Mouse (Mus musculus): Measurements from ENCODE around the gene Tbccd1. TPM values are rescaled to one million over a fixed set of nuclear protein-coding genes. Genes with fewer than 3 reads are reported as not detected.
A peak's percentile ranks its signal among the peaks of the same experiment; 100 is the strongest.

Gene Tbccd1
- polyA plus RNA-seq, 1 experiment, result 13.9 TPM

GRCm38 (mm10) chr16:22876218-22877043 lies 19.0 kb upstream of the Tbccd1 start:
- no peak for DNase-seq (ENCODE audit: low read depth, low spot score)
- 42% methylated on average over 9 of the region's 9 CpGs for WGBS

GRCm38 (mm10) chr16:22873369-22873768 lies 15.9 kb upstream of the Tbccd1 start:
- 79% methylated on average over 4 of the region's 4 CpGs for WGBS

GRCm38 (mm10) chr16:22872397-22872796 lies 14.9 kb upstream of the Tbccd1 start:
- no peak for DNase-seq (ENCODE audit: low read depth, low spot score)

More at GRCm38 (mm10) chr16:22873369-22873768, 15.9 kb upstream of the Tbccd1 start:
- no peak for DNase-seq (ENCODE audit: low read depth, low spot score)

GRCm38 (mm10) chr16:22856773-22857172 lies 696 bp downstream of the Tbccd1 start:
- no peak for DNase-seq (ENCODE audit: low read depth, low spot score)
- 5% methylated on average over 9 of the region's 9 CpGs for WGBS

More at GRCm38 (mm10) chr16:22872397-22872796, 14.9 kb upstream of the Tbccd1 start:
- 93% methylated on average over 8 of the region's 8 CpGs for WGBS

DNA sequence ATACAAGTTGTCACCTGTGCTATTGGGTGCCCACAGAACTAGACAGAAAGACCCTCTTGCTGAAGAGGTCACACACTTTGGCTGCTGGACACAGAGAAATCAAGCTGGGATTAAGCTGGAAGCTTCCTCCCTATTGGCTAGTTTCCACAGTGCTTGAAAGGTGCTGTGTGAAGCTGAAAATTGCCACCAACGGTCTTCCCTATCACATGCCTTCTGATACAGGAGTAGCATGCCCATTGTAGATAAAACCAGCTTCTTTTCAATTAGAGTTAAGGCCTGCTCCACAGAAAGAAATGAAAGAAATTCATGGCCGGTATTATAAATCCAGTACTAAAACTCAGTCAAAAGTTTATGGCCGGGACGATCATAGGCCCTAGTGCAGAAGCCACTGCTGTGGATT lies 4.8 kb downstream of the Tbccd1 start:
- no peak for DNase-seq (ENCODE audit: low read depth, low spot score)
- WGBS, result 35% methylated on average over 4 of the region's 4 CpGs

GRCm38 (mm10) chr16:22848331-22848730 lies 9.1 kb downstream of the Tbccd1 start:
- no peak for DNase-seq (ENCODE audit: low read depth, low spot score)
- WGBS, result 88% methylated on average over 1 of the region's 1 CpGs

GRCm38 (mm10) chr16:22847686-22848085 lies 9.8 kb downstream of the Tbccd1 start:
- DNase-seq (ENCODE audit: low read depth, low spot score), result no peak
- WGBS, result 58% methylated on average over 1 of the region's 1 CpGs

GRCm38 (mm10) chr16:22845481-22845880 lies 12.0 kb downstream of the Tbccd1 start:
- DNase-seq (ENCODE audit: low read depth, low spot score), result no peak
- WGBS, result 40% methylated on average over 4 of the region's 4 CpGs

DNA sequence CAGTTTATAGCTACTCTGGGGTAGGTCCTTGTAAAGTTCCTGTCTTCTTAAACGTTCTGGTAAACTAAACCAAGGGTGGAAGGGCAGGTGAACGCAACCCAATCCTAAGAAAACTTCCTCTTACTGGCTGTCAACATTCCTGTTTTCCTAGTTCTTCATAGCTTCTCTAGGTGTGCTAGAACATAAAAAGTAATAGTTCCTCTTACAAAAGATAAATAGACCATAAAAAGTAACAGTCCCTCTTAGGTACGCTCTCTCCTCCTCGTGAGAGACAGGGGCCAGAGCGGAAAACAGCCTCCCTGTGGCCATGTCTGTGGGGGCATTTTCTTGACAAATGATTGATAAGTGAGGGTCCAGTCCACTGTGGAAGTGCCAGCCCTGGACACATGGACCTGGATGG lies 12.6 kb downstream of the Tbccd1 start:
- WGBS, result 13% methylated on average over 5 of the region's 5 CpGs
- no peak for DNase-seq (ENCODE audit: low read depth, low spot score)

DNA sequence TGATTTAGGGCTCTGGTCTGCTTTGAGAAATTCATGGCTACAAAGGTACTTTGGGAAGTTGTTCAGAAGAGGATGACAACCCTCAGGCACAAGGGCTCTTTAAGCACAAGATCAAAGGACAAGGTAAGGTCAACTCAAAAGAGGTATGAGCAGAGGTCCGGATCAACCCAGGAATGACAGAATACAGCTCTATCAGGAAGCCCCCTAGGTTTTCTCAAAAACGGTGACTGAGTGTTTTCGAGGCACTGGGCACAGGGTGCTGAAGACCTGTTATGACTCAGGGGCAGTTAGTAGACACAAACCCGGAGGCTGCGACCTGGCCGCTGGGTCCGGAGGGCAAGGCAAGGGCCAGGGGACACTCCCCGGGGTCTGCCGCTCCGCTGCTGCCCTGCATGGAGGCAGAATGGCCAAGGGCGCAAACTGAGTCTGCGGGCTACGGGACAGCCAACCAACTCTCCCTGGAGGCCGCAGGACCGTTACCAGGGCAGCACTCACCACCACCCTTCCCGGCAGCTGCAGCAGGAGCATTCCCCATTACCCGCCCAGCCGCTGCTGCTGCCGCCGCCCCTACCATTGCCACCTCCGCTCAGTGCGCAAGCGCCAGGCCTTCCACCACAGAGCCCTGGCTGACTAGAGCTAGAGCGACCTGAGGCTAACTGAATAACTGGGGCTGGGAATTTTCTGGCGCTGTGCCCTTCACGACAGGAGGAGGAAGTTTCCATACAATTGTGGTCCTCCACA lies 13.2 kb downstream of the Tbccd1 start:
- peak; percentile 91 for DNase-seq (ENCODE audit: low read depth, low spot score)

GRCm38 (mm10) chr16:22842871-22843270 lies 14.6 kb downstream of the Tbccd1 start:
- 80% methylated on average over 5 of the region's 5 CpGs for WGBS
- no peak for DNase-seq (ENCODE audit: low read depth, low spot score)

More for the DNA sequence above, 13.2 kb downstream of the Tbccd1 start:
- WGBS, result 1% methylated on average over 26 of the region's 26 CpGs

DNA sequence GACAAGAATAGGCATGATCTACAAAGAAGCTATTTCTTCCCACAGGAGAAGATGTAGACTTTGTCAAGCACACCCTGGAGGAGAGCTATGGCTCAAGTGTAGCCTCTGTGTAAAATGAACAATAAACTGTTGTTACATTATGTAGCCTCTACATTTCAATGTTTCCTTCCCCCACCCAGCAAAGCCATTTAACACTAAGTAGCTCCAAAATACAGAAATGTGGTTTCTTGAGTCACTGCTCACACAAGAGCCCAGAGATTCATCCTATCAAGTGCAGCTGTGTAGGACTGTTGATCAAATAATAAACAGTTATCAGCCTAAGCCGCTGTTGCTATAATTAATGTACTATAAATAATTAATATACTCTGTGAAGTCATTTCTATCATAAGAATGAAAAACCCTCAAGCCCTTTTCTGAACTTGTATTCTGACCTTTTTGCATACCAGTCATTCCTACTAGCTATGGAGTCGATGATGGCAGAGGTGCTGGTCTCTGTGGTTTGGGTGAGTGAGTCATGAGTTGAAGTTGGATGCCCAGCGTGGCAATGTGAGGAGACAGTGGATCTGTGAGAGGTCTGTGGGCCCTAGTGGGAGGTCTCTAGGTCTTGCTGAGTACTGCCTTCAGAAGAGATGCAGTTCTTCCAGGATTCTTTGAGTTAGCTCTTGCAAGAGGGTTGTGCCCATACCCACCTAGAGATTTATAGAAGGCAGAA lies 18.2 kb downstream of the Tbccd1 start:
- WGBS, result 75% methylated on average over 3 of the region's 3 CpGs
- DNase-seq (ENCODE audit: low read depth, low spot score), result no peak

DNA sequence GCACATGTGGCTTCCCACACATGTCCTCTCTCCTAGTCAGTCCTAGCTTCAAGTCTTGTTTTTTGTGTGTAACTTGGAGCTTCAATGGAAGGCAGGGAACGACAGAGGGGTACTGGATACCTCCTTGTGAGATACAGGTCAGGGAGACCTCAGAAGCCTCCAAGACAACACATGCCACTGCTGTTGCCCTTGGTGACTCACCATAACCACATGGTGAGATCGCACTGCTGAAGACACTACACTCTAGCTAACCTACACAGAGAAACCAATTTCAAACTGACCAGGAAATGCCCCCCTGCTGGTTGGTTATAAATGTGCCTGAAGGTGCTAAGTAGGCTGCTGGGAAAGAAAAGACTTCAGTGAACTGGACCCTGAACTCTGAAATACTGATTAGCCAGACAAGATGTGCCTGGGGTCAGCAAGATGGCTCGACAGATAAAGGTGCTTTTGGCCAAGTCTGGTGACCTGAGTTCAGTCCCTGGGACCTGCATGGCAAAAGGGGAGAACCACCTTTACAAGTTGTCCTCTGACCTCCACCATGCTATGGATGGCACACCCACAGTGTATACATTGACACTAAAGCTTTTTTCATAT lies 24.4 kb downstream of the Tbccd1 start:
- WGBS, result 75% methylated on average over 3 of the region's 3 CpGs
- no peak for DNase-seq (ENCODE audit: low read depth, low spot score)

GRCm38 (mm10) chr16:22820731-22821130 lies 36.7 kb downstream of the Tbccd1 start:
- no peak for DNase-seq (ENCODE audit: low read depth, low spot score)
- 55% methylated on average over 8 of the region's 8 CpGs for WGBS

DNA sequence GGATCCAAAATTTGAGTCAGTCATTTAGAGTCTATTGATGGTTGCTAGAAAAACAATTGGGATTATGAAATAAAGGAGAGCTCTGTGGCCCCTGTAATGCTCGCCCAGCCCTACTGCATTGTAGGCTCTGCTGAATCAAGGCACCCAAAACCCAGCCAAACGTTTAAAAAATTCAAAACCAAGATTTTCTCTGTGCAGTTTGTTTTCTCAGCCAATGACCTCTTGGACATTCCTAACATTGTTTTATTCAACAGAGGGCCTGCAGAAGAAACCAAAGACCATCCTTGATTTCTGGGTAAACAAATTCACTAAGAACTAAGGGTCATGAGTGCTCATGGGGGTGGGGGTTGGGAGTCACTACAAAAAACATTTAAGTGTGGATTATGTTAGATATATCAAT lies 46.0 kb downstream of the Tbccd1 start, which contains the start of gene Crygs:
Gene Crygs, minus strand, starts transcription at position 101 of the 400 bp plus-strand sequence.
- DNase-seq (ENCODE audit: low read depth, low spot score), result no peak
- WGBS, result 45% methylated on average over 2 of the region's 2 CpGs

GRCm38 (mm10) chr16:22807468-22808070 lies 49.9 kb downstream of the Tbccd1 start:
- WGBS, result 3% methylated on average over 17 of the region's 17 CpGs
- DNase-seq (ENCODE audit: low read depth, low spot score), result peak; percentile 48

DNA sequence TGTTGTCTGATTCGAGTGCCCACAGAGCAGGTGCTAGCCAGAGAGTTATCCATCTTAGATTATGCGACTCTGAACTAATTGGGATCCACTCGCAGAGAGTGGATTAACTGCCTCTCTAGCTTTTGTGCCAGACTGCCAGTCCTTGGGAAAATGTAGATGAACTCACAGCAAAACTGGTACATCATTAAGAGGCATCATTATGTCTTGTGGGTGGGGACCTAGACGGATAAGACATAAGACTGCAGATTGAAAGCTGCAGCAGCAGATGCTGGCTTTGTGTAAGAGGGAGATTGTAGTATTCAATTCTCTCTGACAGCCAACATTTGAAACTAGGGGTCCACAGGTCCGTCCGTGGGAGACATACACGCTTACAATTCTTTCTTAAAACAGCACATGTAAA lies 54.7 kb downstream of the Tbccd1 start:
- WGBS, result 83% methylated on average over 7 of the region's 7 CpGs
- no peak for DNase-seq (ENCODE audit: low read depth, low spot score)

- WGBS, result 44% methylated on average over 5 of the region's 5 CpGs
- no peak for DNase-seq (ENCODE audit: low read depth, low spot score)
These were observed 56.7 kb downstream of the Tbccd1 start for GRCm38 (mm10) chr16:22800849-22801109.

- WGBS, result 74% methylated on average over 6 of the region's 6 CpGs
- no peak for DNase-seq (ENCODE audit: low read depth, low spot score)
These were observed 57.2 kb downstream of the Tbccd1 start for GRCm38 (mm10) chr16:22800026-22800848.

Measured in large intestine, adult 2 months (tissue).